Mouse (Mus musculus) liver, adult (tissue): ENCODE results near the gene Ube2g2.
"Not testable (repeated sequence)": the region's sequence is repeated elsewhere in the genome, so short reads cannot be mapped to it uniquely, and the experiment has no call there.

Experiments
- GATA4 ChIP-seq: IDR thresholded peaks from 2 replicates; pipeline ENCODE4 v1.6.1; 2014; ENCODE audit warnings: mild to moderate bottlenecking, low read length; ENCODE audit not compliant: insufficient replicate concordance

The Ube2g2 gene

DNA sequence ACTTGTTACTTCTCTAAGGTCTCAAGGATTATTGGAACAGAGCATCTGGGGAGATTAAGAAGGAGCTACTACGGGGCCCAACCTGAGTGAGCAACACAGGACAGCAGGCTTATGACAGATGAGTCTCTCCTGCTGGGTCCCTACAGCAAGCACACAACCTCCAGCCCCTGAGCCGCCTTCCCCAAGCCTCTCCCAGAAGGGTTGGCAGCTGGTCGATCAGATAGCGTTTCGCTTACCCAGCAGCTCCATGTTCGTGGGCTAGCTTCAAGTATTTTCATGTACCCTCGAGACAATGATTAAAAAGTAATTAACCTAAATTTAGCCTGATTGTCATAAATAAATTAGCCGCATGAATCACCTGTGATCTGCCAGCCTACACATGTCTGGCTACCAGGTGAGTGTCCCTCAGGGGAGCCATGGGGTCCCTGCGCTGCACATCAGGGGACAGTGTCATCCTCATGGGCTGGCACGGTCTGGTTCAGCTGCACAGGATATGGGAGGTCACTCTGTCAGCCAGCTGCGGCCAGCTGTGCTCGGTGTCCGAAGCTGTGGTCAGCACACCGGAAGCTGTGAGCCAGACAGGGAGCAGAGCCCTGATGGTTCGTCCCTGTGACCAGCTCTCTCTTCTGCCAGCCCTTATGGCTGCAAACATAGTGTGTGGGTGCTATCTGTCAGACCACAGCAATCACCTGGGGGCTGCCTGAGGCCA lies 36.4 kb downstream of the Ube2g2 start:
- TF ChIP-seq GATA4, result no peak

DNA sequence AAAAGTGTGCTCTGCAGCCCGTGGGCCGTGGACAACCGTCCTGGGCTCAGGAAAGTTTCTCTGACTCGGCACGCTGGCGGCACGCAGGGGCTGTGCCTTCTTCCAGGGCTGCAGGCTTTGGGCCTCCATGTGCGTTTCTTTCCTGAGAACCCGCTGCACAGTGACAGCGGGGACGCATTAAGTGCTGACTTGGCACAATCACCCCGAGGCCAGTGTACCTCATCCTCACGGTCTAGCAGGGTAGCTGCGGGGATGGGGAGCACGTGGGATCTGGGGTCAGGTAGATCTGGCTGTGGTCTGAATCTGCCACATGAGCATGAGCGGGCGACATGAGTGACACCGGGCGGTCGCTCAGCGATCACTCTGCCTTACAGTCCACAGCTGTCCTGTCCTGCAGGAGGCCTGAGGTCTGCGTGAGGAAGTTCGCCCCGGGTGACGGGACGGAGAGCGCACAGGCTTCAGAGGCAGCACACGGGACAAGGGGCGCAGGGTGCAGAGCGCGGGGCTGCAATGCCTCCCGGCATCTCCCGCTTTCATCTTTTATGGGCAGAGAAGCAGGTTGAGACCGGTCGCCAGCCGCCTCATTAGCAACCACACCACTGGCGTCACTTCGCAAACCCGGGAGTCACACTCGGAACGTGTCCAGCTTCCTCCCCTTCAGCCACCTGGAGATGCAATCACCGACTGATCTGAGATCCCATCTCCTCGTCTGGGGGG lies 42.0 kb downstream of the Ube2g2 start:
- no peak for TF ChIP-seq GATA4

DNA sequence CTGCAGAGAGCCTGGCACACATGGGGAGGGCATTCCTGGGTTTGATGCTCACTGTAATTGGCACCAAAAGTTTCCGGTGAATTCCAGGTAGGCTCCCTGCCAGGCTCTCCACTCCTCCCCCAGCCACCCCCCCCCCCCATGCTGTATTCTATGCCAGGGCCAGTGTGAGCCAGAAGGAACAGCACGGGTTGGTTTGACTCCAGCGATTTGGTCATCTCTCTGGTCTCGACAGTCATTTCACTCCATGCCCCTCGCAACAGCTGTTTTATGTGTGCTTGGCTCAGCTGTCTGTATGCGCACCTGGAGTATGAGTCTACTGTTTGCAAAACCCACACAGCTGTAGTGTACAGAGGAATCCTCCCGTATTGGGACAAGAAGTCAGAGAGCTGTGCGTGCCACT lies 44.3 kb downstream of the Ube2g2 start:
- no peak for TF ChIP-seq GATA4

DNA sequence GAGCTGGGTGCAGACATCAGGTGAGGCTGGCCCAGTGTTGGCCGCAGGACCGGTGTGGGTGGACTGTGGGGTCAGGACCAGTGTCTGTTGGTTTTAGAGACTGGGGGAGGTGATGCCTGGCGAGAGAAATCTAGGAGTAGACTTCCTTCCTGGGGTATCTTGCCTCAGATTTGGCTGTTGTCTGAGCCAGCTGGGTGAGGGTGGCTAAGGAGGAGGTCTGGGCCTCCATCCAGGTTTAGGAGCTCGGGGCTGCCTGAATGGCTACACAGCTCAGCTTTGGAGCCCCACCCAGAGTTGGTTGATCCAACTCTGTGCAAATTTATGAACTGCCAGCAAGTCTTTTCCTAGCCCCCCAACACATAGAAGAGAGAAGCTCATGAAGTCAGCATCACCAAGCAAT lies 45.3 kb downstream of the Ube2g2 start:
- no peak for TF ChIP-seq GATA4

DNA sequence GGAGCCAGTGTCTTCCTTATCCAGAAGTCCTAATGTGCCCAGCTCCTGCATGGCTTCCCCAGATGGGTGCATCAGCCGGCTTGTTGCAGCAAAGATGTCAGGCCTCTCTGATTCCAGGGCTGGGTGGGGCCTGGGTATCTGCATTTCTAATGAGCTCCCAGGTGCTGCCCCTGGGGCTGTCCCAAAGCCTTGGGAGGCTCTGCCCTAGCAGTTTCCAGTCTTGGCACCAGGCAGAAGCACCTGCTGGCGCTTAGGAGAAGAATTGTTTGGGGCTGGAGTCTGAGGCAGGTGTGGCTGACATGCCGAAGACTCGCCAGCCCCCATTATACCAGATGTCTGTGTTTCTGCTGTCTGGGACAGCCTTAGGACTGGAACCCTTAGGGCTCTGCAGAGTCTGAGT lies 48.6 kb downstream of the Ube2g2 start:
- TF ChIP-seq GATA4, result no peak

DNA sequence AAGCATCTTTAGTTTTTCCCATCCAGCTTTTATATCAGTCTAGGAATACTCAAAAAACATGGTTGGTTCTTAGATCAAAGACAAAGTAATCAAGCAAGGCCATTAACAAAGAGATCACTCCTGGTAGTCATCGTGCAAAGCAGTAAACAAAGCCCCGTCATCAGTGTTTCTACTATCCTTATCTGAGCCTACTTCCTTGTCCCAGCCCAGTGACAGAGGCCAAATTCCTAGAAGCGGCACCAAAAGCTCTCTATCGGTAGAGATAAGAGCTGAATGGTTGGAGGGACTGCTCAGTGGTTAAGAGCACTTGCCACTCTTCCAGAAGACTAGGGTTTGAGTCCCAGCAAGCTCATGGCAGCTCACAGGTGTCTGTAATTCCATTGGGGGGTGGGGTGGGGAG lies 49.4 kb downstream of the Ube2g2 start:
- peak; percentile 89 for TF ChIP-seq GATA4

DNA sequence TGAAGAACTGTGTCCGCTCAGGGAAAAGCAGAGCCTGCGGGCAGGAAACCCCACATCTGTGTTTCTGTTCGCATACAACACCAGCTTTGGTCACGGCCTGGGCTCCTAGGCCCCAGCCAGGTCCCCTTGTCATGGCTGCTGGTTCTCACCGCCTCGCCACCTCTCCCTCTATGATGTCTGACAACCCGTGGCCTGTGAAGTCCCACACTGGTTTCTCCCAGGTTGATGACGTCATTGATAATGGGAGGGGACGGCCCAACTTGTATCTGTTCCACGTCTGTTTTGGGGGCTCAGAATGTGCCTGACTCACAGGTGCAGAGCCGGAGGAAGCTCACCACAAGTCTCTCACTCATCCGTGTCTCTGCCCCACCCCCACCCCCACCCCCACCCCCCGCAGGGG lies 51.7 kb downstream of the Ube2g2 start:
- no peak for TF ChIP-seq GATA4

DNA sequence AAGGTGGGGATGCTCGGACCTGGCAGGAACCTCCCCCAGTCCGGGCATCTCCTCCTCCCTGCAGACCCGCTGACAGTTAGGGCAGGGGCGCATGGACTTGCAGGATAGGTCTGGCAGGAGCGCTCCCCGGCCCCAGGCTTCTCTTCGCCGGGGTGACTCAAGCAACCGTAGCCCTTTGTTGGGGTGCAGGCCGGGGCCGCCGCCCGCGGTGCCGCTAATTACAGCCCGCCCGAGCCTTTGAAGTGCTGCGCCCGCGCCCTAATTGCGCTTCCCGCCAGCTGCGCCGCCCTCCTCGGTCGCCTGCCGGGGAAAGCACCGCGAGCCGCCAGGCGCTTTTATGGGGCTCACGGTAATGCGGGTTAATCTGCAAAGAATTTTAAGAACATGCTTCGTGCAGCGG lies 55.5 kb downstream of the Ube2g2 start:
- TF ChIP-seq GATA4, result no peak

DNA sequence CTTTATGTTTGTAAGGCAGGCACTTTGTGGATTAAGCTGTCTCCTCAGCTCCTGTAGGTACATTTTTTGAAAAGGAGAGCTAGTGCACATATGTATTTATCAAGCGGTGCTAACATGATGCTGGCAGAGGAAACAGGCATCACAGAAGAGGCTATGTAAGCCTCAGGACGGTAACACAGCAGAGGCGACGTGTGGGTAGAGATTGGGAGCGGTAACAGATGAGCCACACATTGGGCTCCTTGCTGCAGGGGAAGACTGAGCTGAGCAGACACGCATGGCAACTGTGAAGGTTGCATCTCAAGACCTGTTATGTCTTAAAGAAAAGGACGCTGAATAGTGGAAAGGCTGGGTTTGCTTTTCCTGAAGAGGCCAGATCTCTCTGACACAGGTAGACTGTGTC lies 60.9 kb downstream of the Ube2g2 start:
- no peak for TF ChIP-seq GATA4

DNA sequence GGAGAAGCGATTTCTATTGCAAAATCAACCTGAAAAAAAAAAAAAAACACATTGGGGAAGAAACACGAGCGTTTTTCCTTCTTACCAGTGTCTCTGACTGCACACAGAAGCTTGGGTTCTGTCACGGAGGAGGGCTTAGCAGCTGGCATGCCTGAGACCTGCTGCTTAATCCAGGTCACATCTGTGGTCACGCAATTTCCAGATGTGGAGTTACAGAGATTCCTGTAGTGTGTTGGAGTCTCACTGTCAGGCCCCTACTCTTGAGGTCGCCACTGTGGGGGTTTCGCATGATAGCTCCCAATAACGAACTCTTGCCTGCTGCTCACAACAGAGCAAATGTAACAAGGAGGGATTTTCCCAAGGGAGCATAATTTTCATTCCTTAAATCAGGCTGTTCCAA lies 62.1 kb downstream of the Ube2g2 start:
- TF ChIP-seq GATA4, result no peak

DNA sequence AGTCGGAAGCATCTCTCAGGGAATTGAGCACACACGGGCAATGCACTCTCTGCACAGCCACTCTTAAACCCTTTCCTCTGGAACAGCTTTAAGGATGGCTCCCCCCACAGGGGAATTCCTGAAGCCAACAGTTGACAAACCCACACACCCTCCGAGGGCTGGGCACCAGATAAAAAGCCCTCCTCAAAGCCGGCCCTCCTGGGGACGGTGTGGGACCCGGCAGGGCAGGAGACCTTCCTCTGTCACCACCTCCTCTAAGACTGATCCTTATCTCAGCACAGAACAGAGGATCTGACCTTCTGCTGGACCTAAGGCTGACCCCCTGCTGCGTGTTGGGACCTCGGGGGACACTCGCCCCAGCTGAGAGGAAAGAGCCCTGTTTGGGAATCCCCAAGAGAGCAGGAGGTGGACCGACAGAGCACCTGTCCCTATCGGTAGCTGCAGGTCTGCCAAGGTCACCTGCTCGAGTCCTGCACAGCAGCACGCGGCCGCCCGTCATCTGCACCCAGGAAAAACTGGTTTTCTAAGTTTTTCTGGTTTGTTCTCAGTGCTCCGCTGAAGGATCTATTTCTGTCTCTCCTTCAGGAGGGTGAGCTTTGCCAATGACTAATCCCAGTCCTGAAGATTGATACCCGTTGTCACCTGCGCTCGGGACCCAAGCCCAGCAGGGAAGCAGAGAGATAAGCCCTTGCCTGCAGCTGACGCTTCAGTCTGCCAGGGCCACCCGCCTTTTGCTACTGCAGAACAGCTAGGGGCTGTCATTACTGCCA lies 64.0 kb downstream of the Ube2g2 start, which contains the start of gene Tspear:
Tspear (plus strand) TSS at position 675 of the 770 bp plus-strand sequence.
- no peak for TF ChIP-seq GATA4

DNA sequence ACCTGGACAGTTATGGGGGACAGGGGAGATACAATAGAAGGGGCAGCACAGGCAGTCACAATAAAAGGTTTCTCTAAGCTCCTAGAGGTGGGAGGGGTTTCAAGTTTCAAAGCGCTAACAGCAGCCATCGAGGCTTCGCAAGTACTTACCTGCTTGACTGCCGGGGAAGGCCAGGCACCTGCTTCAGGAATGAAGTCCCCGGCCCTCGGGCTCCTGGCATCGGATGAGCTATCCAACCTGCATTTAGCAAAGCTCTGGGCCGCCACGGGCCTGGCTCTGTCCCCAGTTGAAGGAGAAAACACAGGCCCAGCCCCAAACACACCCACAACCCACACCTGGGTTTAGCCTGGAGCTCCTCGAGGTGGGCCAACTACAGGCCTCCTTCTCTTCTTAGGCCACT lies 64.9 kb downstream of the Ube2g2 start:
- no peak for TF ChIP-seq GATA4

DNA sequence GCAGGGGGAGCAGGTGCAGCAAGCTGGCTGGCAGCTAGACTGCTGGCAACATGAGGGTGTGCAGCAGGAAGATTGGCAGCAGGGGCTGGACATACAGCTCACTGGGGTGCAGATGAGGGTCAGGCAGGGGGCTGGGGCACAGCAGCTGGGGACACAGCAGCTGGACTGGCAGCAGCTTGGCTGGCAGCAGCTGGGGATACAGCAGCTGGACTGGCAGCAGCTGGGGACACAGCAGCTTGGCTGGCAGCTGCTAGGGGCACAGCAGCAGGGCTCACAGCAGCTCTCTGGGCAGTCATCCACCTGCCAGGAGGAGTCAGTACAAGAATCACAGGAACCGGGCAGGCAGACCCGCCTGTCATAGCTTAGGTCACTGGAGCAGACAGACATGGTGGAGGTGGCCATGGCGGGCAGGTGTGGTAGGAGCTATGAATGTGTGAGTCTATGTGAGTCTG lies 68.3 kb downstream of the Ube2g2 start, which contains the start of gene Gm19402:
Gm19402 (minus strand) TSS at position 402 of the 452 bp plus-strand sequence.
- not testable (repeated sequence) for TF ChIP-seq GATA4
